Mouse (Mus musculus) WW6 (cell line): ENCODE measurements around the gene Eda.

Experiments used
- DNase-seq: peaks from one replicate; pipeline ENCODE4 v3.0.0-alpha.2; 2013; ENCODE audit warnings: low read depth, low spot score

The Eda gene

GRCm38 (mm10) chrX:99975250-99975984 is at the start of gene Eda:
Gene Eda, plus strand, starts transcription at chrX:99975606.
- DNase-seq, result peak; percentile 47

- no peak for DNase-seq
Measured at GRCm38 (mm10) chrX:99961002-99961401, 14.4 kb upstream of the Eda start.

- no peak for DNase-seq
Measured at GRCm38 (mm10) chrX:99970111-99970510, 5.3 kb upstream of the Eda start.

- no peak for DNase-seq
Measured at GRCm38 (mm10) chrX:99974381-99974780, 1.0 kb upstream of the Eda start.

GRCm38 (mm10) chrX:99974803-99975202 is 603 bp upstream of the Eda start:
- DNase-seq, result no peak

GRCm38 (mm10) chrX:99975985-99976924 is 849 bp downstream of the Eda start:
- no peak for DNase-seq

GRCm38 (mm10) chrX:99978354-99978753 is 2.9 kb downstream of the Eda start:
- no peak for DNase-seq

GRCm38 (mm10) chrX:99993434-99993833 is 18.0 kb downstream of the Eda start:
- DNase-seq, result no peak

GRCm38 (mm10) chrX:99999342-99999741 is 23.9 kb downstream of the Eda start:
- DNase-seq, result no peak

- no peak for DNase-seq
Measured at GRCm38 (mm10) chrX:100118362-100118761, 143.0 kb downstream of the Eda start.

- no peak for DNase-seq
Measured at GRCm38 (mm10) chrX:100195286-100195685, 219.9 kb downstream of the Eda start.

- no peak for DNase-seq
Measured at GRCm38 (mm10) chrX:100313652-100314051, 338.2 kb downstream of the Eda start.

GRCm38 (mm10) chrX:100314172-100314902 is 338.9 kb downstream of the Eda start:
- DNase-seq, result no peak

- DNase-seq, result no peak
Measured at GRCm38 (mm10) chrX:100340687-100341086, 365.3 kb downstream of the Eda start.

- no peak for DNase-seq
Measured at GRCm38 (mm10) chrX:100344433-100344832, 369.0 kb downstream of the Eda start.

GRCm38 (mm10) chrX:100356974-100357373 is 381.6 kb downstream of the Eda start:
- DNase-seq, result no peak

GRCm38 (mm10) chrX:100389887-100390286 is 414.5 kb downstream of the Eda start:
- no peak for DNase-seq

- no peak for DNase-seq
Measured at GRCm38 (mm10) chrX:100392304-100392703, 416.9 kb downstream of the Eda start.

- DNase-seq, result no peak
Measured at GRCm38 (mm10) chrX:100394223-100394861, 418.9 kb downstream of the Eda start.

- DNase-seq, result no peak
Measured at GRCm38 (mm10) chrX:100395026-100395425, 419.6 kb downstream of the Eda start.

- no peak for DNase-seq
Measured at GRCm38 (mm10) chrX:100400900-100401299, 425.5 kb downstream of the Eda start.
